Mouse (Mus musculus) MN1 (cell line): ENCODE measurements around the gene Abhd6.

Experiments used
- DNase-seq: peaks from one replicate; pipeline ENCODE4 v3.0.0-alpha.2; 2016; ENCODE audit warnings: low spot score

Abhd6 gene

DNA sequence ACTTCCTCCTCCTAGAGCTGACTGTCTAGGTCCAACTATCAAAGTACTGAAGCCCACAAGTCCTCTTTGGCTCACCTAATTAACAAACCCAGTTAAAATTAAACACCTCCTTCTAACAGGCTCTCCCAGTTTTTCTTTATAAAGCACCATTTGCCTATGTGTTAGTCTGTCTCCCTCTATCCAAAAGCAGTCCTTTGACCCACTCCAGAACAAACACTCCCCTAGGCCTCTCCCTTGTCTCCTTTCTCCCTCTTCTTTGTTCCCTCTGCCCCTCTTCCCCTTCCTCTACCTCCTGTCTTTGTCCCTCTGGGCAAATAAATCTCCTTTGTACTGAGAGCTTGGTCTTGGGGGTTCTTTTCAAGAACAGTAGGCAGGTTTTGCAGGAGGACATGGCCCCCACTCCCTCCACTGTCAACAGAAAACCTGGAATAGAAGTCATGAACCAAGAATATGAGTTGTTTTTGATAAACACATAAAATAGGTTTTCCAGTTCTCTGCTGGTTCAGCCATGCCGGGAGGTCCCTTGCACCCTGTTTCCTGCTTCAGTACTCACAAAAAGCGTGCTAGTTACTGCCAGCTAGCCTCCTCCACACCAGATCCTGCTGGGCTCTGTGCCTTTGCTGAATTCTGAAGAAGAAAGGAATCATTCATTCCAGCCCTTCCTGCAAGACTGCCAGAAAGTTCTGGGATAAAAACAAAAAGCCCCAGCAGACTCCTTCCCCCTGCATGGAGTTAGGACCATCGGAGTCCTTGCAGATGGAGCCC lies 60.0 kb downstream of the Abhd6 start:
- DNase-seq, result no peak

DNA sequence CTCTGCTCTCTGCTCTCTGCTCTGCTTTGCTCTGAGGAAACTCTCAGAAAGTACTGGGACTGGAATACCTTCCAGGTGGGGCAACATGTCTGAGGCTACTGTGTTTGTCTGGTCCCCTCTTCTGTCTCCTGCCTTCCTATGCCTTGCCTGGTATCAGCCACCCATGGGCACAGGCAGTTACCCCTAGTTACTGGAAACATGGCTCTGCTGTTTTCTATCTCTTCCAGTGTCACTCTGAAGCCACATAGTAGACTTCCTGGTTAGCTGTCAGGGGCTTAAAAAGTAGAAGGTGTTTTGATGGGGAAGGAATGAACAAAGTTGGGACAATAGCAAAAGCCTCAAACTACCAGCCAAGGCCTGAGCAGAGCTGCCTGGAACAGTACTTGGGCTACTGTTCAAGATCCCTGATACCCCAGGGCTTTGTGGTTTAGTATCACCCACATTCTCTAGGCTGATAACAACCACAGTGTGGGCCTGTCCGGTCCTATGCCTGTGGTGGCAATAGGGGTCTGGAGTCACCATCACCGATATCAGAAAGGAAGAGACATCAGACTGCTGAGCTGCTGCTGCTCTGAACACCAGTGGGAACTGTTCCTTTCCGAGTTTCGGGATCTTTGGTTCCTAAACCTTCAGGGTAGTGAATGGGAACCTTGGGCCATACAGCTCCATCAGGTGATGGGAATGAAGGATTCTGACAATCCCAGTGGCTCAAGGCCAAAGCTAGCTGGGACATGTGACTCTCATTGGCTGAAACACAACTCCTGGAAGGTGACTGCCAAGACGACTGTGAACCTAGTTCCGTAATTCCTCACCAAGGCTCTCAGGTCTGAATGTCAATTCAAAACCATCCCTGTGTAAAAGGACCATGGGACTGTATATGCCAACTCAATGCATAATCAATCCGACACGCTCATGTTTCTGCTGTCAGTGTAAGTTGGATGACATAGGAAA lies 61.4 kb downstream of the Abhd6 start:
- no peak for DNase-seq

GRCm38 (mm10) chr14:8080165-8080679 lies 77.5 kb downstream of the Abhd6 start, which contains the start of gene Rpp14:
Rpp14 (plus strand) TSS chr14:8080367.
- peak; percentile 94 for DNase-seq

- peak; percentile 43 for DNase-seq
Observed at GRCm38 (mm10) chr14:8080718-8081117, 78.0 kb downstream of the Abhd6 start.

DNA sequence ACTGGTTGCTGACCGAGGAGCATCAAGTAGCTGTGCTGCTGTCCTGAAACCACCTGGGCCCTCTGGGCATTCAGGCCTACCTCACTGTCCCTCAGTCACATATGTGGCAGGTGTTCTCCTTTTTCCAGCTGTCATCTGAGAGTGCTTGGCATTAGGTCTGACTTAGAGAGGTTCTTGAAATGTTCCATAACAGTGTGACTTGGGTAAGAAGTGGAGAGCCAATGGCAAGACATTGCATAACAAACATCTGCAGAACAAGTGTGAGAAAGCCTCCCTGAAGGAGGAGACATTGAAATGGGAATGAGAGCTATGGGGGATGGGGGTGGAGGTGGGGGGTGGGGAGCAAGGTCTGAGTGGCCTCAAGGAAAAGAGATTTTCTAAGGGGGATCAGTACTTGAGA lies 80.2 kb downstream of the Abhd6 start:
- no peak for DNase-seq

GRCm38 (mm10) chr14:8089016-8089415 lies 86.3 kb downstream of the Abhd6 start:
- DNase-seq, result no peak

- DNase-seq, result peak; percentile 53
Observed at GRCm38 (mm10) chr14:8092573-8092972, 89.9 kb downstream of the Abhd6 start.

- no peak for DNase-seq
Observed at GRCm38 (mm10) chr14:8093427-8093826, 90.7 kb downstream of the Abhd6 start.

- no peak for DNase-seq
Observed at GRCm38 (mm10) chr14:8094931-8095561, 92.3 kb downstream of the Abhd6 start.

GRCm38 (mm10) chr14:8095562-8095950 lies 92.9 kb downstream of the Abhd6 start:
- DNase-seq, result peak; percentile 32

DNA sequence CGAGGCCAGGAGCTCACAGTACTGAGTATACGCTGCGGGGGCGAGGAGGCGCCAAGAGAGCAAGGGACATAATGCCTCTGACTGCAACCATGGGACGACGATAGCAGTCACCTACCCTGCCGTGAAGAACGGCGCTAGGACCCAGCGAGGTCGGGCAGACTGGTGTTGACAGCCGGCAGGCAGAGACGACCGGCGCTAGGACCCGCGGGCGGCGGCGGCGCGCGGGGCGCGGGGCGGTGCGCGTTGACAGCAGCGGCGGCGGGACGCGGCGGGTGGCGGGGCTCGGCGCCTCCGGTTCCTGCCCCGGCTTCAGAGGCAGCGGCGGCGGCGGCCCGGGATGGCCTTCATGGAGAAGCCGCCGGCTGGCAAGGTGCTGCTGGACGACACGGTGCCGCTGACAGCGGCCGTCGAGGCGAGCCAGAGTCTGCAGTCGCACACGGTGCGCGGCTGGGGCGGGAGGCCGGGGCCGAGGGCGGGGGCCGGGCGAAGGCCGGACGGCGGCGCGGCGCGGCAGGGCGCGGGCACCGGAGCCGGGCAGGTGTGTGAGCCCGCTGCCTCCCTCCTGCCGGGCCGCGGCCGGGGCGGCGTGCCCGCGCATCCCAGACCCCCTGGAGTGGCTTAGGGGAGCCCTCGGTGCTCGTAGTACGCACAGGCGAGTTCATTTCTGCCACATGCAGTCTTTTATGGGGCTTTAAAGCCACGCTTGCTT lies 95.4 kb downstream of the Abhd6 start, which contains the start of gene Pxk:
Gene Pxk (plus strand): TSS at position 234 of the 709 bp plus-strand sequence.
- peak; percentile 84 for DNase-seq

DNA sequence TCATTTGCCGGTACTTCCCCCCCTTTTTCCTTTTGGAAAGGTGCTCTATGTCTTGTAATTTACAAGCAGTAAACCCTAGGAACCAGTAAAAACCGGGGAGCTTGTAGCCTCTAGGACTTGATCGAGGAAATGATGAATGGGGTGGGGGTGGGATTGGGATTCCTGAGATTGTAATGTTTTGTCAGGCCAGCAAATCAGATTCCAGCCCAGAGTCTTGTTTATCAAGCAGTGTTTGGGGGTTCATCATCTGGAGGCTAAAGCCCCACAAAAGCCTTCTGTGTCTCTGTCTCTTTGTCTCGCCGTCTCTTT lies 95.9 kb downstream of the Abhd6 start:
- no peak for DNase-seq

GRCm38 (mm10) chr14:8099561-8100021 lies 96.9 kb downstream of the Abhd6 start:
- no peak for DNase-seq

DNA sequence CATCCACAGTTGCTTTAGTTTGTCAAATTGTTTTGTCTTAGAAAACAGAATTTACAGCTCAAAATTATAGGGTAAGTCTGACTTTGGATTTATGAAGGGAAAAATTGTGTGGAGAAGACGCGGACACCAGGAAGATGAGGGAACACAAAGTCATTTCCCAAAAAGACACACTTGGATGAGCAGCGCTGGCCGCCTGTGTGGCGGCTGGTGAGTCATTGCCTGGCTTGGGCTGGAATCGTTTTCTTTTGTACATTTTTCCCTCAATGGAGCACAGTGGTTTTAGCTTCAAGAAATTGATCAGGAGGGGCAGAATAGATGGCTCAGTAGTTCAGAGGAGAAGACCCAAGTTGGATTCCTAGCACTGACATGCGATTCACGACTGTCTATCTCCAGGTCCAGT lies 99.2 kb downstream of the Abhd6 start:
- no peak for DNase-seq

- no peak for DNase-seq
Observed at GRCm38 (mm10) chr14:8102676-8103075, 100.0 kb downstream of the Abhd6 start.
